Mouse (Mus musculus) liver, embryonic 14.5 days (tissue): ENCODE results near the gene Rapgef4. TPM values are rescaled to one million over a fixed set of nuclear protein-coding genes. Genes with fewer than 3 reads are reported as not detected.

Experiments used
- ATAC-seq: fragments of 200-750 bp; cut with Nextera tagmentation; 2 replicates; pipeline ENCODE4 v1.8.0; 2017; ENCODE audit warnings: moderate number of reproducible peaks, mild to moderate bottlenecking, moderate library complexity; ENCODE audit not compliant: insufficient read depth
- DNase-seq, 3 experiments: peaks; one replicate each; pipeline ENCODE4 v3.0.0-alpha.2; 2012 to 2013; ENCODE audit warnings: low read depth in 3 of 3, low spot score in 3 of 3
- H3K27ac ChIP-seq: fragments of 300-500 bp; sonication (generic); 2 replicates; pipeline ENCODE4 v1.5.1; 2014; ENCODE audit warnings: moderate library complexity, mild to moderate bottlenecking, control low read depth, inconsistent platforms
- H3K27me3 ChIP-seq: fragments of 300-500 bp; sonication (generic); 2 replicates; pipeline ENCODE4 v1.6.1; 2014; ENCODE audit warnings: mild to moderate bottlenecking, low read length, moderate library complexity; ENCODE audit not compliant: control insufficient read depth, insufficient read depth
- H3K36me3 ChIP-seq: fragments of 300-500 bp; sonication (generic); replicated peaks from 2 replicates; pipeline ENCODE4 v1.6.1; 2014; ENCODE audit warnings: low read depth; ENCODE audit not compliant: control insufficient read depth, insufficient read depth
- H3K4me1 ChIP-seq, 2 experiments: fragments of 200-500 bp in 1 of 2; fragments of 300-500 bp in 1 of 2; sonication (generic) in 1 of 2; replicated peaks; 2 replicates each; pipeline ENCODE4 v1.6.1; 2012 to 2014; ENCODE audit warnings: antibody characterized with exemption in 1 of 2, inconsistent platforms in 1 of 2, low read length in 1 of 2; ENCODE audit not compliant: control insufficient read depth in 2 of 2, insufficient read depth in 2 of 2
- H3K4me2 ChIP-seq: fragments of 300-500 bp; sonication (generic); 2 replicates; pipeline ENCODE4 v1.6.1; 2014; ENCODE audit warnings: low read depth, mild to moderate bottlenecking, control low read depth, moderate library complexity
- H3K4me3 ChIP-seq, 2 experiments: fragments of 200-500 bp in 1 of 2; fragments of 300-500 bp in 1 of 2; sonication (generic) in 1 of 2; 2 replicates each; pipeline ENCODE4 v1.5.1; 2012 to 2014; ENCODE audit warnings: low read depth in 2 of 2, low read length in 2 of 2, mild to moderate bottlenecking in 2 of 2, control low read depth in 1 of 2, inconsistent platforms in 1 of 2, moderate library complexity in 1 of 2; ENCODE audit not compliant: insufficient read depth in 1 of 2
- H3K9ac ChIP-seq: fragments of 300-500 bp; sonication (generic); replicated peaks from 2 replicates; pipeline ENCODE4 v1.6.1; 2014; ENCODE audit warnings: mild to moderate bottlenecking, control low read depth, moderate library complexity
- H3K9me3 ChIP-seq: fragments of 300-500 bp; sonication (generic); 2 replicates; pipeline ENCODE4 v1.6.1; 2016; ENCODE audit warnings: low read length, mixed read lengths; ENCODE audit not compliant: control insufficient read depth
- CTCF ChIP-seq: IDR thresholded peaks from 2 replicates; pipeline ENCODE4 v1.5.1; 2016; ENCODE audit warnings: antibody characterized with exemption, low read depth, control low read depth
- EP300 ChIP-seq: IDR thresholded peaks from 2 replicates; pipeline ENCODE4 v1.6.1; 2016; ENCODE audit warnings: antibody characterized with exemption, low read depth
- WGBS: fragments of 180-500 bp; shearing (Covaris S2); extraction: QIAGEN DNeasy Blood & Tissue Kit; methylation state at CpG from one replicate; pipeline ENCODE4 v1.1.7; 2014; ENCODE audit not compliant: insufficient replicate concordance; 5-methylcytosine and 5-hydroxymethylcytosine counted together
- polyA plus RNA-seq, 2 experiments: library from polyadenylated mRNA; depleted of rRNA in 1 of 2; stranded (reverse) in 1 of 2; unstranded in 1 of 2; fragments of >200 nt; fragmentation: Nextera tagmentation in 1 of 2; extraction: Ambion mirVana in 1 of 2; gene quantifications; 2 replicates each; pipeline versions ENCODE4 v1.2.1 to v1.2.3; 2012 to 2014

Gene Rapgef4
- polyA plus RNA-seq, 2 experiments = 2.2 to 4.2 TPM

DNA sequence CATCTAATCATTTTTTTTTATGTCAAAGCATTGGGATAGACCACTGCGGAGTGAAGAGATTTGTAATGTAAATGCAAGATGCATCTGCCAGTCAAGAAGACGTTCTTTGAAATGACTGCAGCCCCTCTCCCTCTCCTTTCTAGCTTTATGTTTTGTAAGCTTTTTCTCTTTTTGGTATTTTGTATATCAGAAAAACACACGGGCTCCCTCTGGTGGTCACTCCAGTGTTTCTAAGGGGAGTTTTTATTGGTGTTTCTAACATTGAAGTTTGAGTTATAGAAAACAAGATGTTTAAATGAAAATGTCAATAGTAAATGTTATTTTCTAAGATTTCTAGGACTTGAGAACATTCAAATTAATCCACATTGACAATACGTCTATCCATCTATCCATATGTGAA is 168.0 kb downstream of the Rapgef4 start:
- H3K27me3 ChIP-seq = no peaks in the 10 kb centered on the region
- ATAC-seq = no peak
- no peak overlapping the region for H3K4me2 ChIP-seq
- WGBS = 20% methylated on average over 4 of the region's 4 CpGs
- DNase-seq = no peak
- no peak overlapping the region for H3K9ac ChIP-seq
- no peak overlapping the region for H3K4me3 ChIP-seq
- no peaks in the 10 kb centered on the region for H3K9me3 ChIP-seq
- TF ChIP-seq CTCF (peak; percentile 27; the same call in 1 of the 2 replicates), EP300 (no peak)
- no peak overlapping the region for H3K27ac ChIP-seq
- no peaks in the 10 kb centered on the region for H3K36me3 ChIP-seq
- H3K4me1 ChIP-seq = peaks cover 0 to 13% of the 10 kb centered on the region in 2 experiments; a peak in 2 of 4 replicates

DNA sequence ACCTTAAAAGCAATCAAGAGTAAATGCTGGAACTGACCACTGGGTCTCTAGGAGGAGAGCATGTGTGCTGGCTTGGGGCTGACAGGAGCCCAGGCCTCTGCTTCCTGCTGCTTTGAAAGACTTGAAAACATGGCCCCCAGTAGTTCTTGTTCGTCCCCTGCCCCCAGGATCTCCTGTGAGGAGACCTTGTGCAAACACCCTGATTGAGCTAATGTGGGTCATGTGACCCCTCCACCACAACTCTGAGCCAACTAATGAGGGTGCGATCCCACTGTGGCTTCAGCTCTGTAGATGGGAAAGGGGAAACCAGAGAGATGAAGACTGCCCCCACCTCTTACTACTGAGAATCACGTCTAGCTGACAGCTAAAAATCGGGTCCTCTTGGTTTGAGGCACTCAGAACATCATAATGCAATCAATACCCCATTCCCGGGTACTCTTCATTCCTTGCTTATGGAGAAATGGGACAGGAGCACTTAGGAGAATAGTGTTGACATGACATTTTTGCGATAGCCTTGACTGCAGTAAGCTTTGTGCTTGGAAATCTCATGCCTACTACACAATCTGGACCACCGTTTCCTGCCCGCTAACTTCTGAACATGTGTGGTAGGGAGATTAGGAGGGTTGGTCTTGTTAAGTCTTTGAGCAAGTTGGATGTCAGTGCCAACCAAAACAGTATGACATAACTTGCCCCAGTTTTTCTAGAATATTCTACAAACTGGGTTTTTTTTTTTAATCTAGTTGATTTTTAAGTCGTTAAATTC is 170.9 kb downstream of the Rapgef4 start:
- Histone ChIP-seq H3K9me3 (no peaks in the 10 kb centered on the region), H3K9ac (no peak overlapping the region), H3K4me2 (no peak overlapping the region), H3K27me3 (no peaks in the 10 kb centered on the region), H3K4me1 (peaks cover 0 to 11% of the 10 kb centered on the region in 2 experiments; a peak in 2 of 4 replicates), H3K27ac (no peak overlapping the region), H3K4me3 (no peak overlapping the region), H3K36me3 (no peaks in the 10 kb centered on the region)
- no peak for ATAC-seq
- WGBS = 37% methylated on average over 9 of the region's 9 CpGs
- TF ChIP-seq CTCF = no peak
- peak; percentile 47 for TF ChIP-seq EP300
- DNase-seq = peak in 1 of 3 experiments; percentile 15

DNA sequence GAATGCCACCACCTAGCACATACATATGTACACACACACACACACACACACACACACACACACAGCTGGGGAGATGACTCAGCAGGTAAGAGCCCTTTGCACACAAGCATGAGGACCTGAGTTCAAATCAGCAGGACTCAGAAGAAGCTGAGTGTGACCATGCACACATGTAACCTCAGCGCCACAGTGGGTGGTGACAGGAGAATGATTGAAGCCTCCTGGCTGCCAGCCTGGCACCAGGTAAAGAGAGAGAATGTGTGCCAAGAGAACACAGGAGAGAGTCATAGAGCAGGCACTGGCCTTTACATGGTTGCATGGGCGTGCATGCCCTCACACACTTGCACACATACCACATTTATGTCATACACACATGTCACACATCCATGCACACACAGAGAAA is 171.7 kb downstream of the Rapgef4 start:
- TF ChIP-seq CTCF (no peak), EP300 (no peak)
- H3K27me3 ChIP-seq = no peaks in the 10 kb centered on the region
- H3K27ac ChIP-seq = no peak overlapping the region
- H3K4me2 ChIP-seq = no peak overlapping the region
- no peaks in the 10 kb centered on the region for H3K36me3 ChIP-seq
- no peak for DNase-seq
- no peaks in the 10 kb centered on the region for H3K9me3 ChIP-seq
- peaks cover 0 to 15% of the 10 kb centered on the region in 2 experiments; a peak in 2 of 4 replicates for H3K4me1 ChIP-seq
- ATAC-seq = no peak
- H3K9ac ChIP-seq = no peak overlapping the region
- WGBS = 73% methylated on average over 2 of the region's 2 CpGs
- no peak overlapping the region for H3K4me3 ChIP-seq

DNA sequence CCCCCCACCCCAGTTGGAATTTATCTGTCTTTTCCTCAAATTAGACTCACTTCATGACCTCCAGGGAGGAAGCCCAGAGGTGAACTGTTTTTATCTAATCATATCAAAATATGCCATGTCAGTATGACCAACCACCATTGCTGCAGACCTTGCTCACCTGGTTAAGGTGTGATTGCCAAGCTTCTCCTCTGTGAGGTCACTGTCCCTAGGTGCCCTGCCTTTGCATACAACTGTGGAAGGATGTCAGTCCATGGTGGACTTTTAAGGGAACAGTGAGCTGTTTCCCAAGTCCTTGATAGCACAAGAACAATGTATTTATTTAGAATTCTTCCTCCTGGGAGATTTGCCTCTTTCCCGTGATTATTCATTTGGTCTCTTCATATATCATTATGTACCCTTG is 172.8 kb downstream of the Rapgef4 start:
- Histone ChIP-seq H3K9ac (no peak overlapping the region), H3K4me2 (no peak overlapping the region), H3K4me3 (no peak overlapping the region), H3K4me1 (peaks cover 0 to 17% of the 10 kb centered on the region in 2 experiments; a peak in 2 of 4 replicates), H3K27me3 (no peaks in the 10 kb centered on the region), H3K36me3 (no peaks in the 10 kb centered on the region), H3K9me3 (no peaks in the 10 kb centered on the region), H3K27ac (no peak overlapping the region)
- no peak for ATAC-seq
- DNase-seq = no peak
- WGBS = 67% methylated on average over 1 of the region's 1 CpGs
- TF ChIP-seq EP300 (no peak), CTCF (no peak)

DNA sequence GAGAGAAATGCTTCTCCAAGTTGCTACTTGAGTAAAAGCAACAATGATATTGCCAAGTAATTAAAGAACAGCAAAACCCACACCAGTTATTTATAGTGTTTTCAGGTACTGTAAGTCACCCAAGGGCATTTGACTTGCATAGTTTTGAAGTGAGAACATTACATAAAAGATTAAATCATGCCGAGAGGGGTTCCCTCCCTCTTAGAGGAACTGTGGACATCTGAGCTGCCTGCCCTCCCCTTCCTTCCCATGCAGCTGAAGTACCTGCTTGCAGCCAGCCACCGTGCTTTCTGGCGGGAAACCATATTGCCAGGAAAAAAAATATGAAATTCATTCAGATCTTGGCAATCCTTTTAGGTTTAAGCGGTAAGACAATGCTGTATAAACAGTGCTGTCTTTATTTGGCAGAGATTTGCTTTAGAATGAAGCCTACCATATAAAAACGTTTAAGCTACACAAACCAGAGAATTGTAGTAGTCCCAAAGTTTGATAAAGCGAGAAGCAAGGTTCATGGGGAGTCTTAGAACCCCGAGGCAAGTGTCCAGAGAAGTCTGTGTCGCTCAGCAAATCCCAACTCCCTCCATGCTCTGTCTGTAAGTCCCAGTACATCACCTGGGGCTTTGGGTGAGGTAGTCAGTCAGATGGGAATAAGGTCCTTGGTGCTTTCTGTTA is 174.2 kb downstream of the Rapgef4 start:
- H3K27ac ChIP-seq = no peak overlapping the region
- H3K36me3 ChIP-seq = no peaks in the 10 kb centered on the region
- peaks cover 0 to 17% of the 10 kb centered on the region in 2 experiments; a peak in 2 of 4 replicates for H3K4me1 ChIP-seq
- H3K4me3 ChIP-seq = no peak overlapping the region
- no peak for DNase-seq
- H3K9me3 ChIP-seq = no peaks in the 10 kb centered on the region
- H3K9ac ChIP-seq = no peak overlapping the region
- TF ChIP-seq EP300 (no peak), CTCF (no peak)
- 42% methylated on average over 8 of the region's 8 CpGs for WGBS
- H3K4me2 ChIP-seq = no peak overlapping the region
- ATAC-seq = no peak
- no peaks in the 10 kb centered on the region for H3K27me3 ChIP-seq
